Mouse (Mus musculus): ENCODE data around the gene Map2k5. TPM values are rescaled to one million over a fixed set of nuclear protein-coding genes. Genes with fewer than 3 reads are reported as not detected.

Map2k5 gene
- polyA plus RNA-seq, 2 experiments, result 37.1 to 37.5 TPM

DNA sequence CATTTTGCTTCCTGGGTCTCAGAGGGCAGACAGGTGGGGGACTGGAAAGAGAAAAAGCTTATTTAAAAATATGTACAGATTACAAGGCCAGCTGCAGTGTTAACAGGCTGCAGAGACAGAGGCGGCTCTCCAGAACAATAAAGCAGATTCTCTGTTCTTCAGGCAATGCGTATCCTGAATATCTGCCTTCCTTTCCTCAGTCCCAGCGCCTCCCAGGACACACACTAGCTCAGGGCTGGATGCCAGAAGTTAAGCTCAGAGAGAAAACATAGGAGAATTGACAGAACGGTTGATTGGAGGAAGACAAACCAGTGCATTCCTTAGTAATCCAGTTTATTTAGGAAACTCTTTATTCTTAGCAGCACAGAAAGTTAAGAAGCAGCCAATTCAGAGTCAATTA lies 69.3 kb downstream of the Map2k5 start:
- DNase-seq (ENCODE audit: low spot score) (no peak), ATAC-seq (ENCODE audit: low FRiP score, low read depth) (no peak)
- Histone ChIP-seq H3K27ac (replicated peaks; ENCODE audit: low read depth, low read length) (no peak overlapping the region), H3K4me1 (ENCODE audit: control insufficient read depth, insufficient read depth, low read length) (peaks cover 9% of the 10 kb centered on the region), H3K4me3 (replicated peaks; ENCODE audit: low read length) (no peak overlapping the region), H3K36me3 (ENCODE audit: control insufficient read depth, insufficient read depth, low read length) (peaks cover 3% of the 10 kb centered on the region), H3K4me2 (replicated peaks; ENCODE audit: low read depth, low read length, severe bottlenecking) (no peak overlapping the region), H3K27me3 (ENCODE audit: control insufficient read depth, insufficient read depth, low read length) (no peaks in the 10 kb centered on the region), H3K9ac (ENCODE audit: low read depth, low read length, severe bottlenecking) (no peak overlapping the region), H3K9me3 (ENCODE audit: control insufficient read depth, low read length) (no peaks in the 10 kb centered on the region)
- no peak for TF ChIP-seq POLR2A (IDR thresholded peaks at IDR 0.05; ENCODE audit: borderline replicate concordance, extremely low read depth, insufficient read depth, insufficient read length)
- WGBS, result 60% methylated on average over 4 of the region's 4 CpGs

DNA sequence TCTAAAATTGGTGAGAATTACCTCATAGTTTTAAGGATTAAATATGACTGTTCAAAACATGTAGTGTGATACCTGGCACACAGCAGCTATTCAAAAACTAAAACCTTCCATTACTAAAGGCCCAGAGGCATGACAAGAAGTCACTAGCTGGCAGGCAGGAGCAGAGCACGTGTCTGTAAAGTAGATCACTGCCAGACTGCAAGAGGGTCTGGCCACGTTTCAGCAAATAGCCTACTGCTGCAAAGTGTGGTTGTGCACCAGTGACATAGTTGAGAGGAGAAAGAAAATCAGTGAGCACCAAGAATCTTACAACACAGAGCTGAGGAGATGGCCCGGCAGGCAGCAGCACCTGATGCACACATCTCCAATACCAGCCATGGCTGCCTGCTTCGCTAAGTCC lies 75.2 kb downstream of the Map2k5 start:
- Histone ChIP-seq H3K9ac (ENCODE audit: low read depth, low read length, severe bottlenecking) (no peak overlapping the region), H3K4me1 (ENCODE audit: control insufficient read depth, insufficient read depth, low read length) (no peaks in the 10 kb centered on the region), H3K27ac (replicated peaks; ENCODE audit: low read depth, low read length) (no peak overlapping the region), H3K27me3 (ENCODE audit: control insufficient read depth, insufficient read depth, low read length) (no peaks in the 10 kb centered on the region), H3K9me3 (ENCODE audit: control insufficient read depth, low read length) (no peaks in the 10 kb centered on the region), H3K4me3 (replicated peaks; ENCODE audit: low read length) (no peak overlapping the region), H3K4me2 (replicated peaks; ENCODE audit: low read depth, low read length, severe bottlenecking) (no peak overlapping the region), H3K36me3 (ENCODE audit: control insufficient read depth, insufficient read depth, low read length) (peaks cover 3% of the 10 kb centered on the region; the same call in 1 of the 2 replicates)
- no peak for TF ChIP-seq POLR2A (IDR thresholded peaks at IDR 0.05; ENCODE audit: borderline replicate concordance, extremely low read depth, insufficient read depth, insufficient read length)
- DNase-seq (ENCODE audit: low spot score), result no peak
- 74% methylated on average over 4 of the region's 4 CpGs for WGBS
- ATAC-seq (ENCODE audit: low FRiP score, low read depth), result no peak

DNA sequence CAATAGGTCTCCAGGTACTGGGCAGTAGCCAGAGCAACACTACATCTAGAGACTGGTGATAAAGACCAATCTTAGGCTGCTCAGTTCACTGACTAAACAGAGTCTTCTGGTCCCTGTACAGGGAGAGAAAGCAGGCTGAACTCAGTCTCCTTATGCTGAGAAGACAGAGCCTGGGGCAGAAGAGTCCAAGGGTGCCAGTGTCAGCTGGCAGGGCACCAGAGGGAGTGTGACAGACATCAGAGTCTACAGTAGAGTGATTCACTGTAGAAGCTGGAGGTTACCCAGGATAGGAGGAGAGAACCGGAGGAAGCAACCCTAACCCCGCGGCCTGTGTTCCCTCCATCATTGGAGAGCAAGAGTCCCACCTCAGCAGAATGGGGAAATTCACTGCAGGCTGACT lies 79.0 kb downstream of the Map2k5 start:
- Histone ChIP-seq H3K4me1 (ENCODE audit: control insufficient read depth, insufficient read depth, low read length) (peaks cover 18% of the 10 kb centered on the region), H3K27ac (replicated peaks; ENCODE audit: low read depth, low read length) (no peak overlapping the region), H3K27me3 (ENCODE audit: control insufficient read depth, insufficient read depth, low read length) (no peaks in the 10 kb centered on the region), H3K9ac (ENCODE audit: low read depth, low read length, severe bottlenecking) (no peak overlapping the region), H3K9me3 (ENCODE audit: control insufficient read depth, low read length) (no peaks in the 10 kb centered on the region), H3K4me3 (replicated peaks; ENCODE audit: low read length) (no peak overlapping the region), H3K36me3 (ENCODE audit: control insufficient read depth, insufficient read depth, low read length) (0 out of 2 replicates have a peak, but pooled peaks cover 2% of the 10 kb centered on the region), H3K4me2 (replicated peaks; ENCODE audit: low read depth, low read length, severe bottlenecking) (no peak overlapping the region)
- 97% methylated on average over 3 of the region's 3 CpGs for WGBS
- ATAC-seq (ENCODE audit: low FRiP score, low read depth) (no peak), DNase-seq (ENCODE audit: low spot score) (no peak)
- TF ChIP-seq POLR2A (IDR thresholded peaks at IDR 0.05; ENCODE audit: borderline replicate concordance, extremely low read depth, insufficient read depth, insufficient read length), result no peak

DNA sequence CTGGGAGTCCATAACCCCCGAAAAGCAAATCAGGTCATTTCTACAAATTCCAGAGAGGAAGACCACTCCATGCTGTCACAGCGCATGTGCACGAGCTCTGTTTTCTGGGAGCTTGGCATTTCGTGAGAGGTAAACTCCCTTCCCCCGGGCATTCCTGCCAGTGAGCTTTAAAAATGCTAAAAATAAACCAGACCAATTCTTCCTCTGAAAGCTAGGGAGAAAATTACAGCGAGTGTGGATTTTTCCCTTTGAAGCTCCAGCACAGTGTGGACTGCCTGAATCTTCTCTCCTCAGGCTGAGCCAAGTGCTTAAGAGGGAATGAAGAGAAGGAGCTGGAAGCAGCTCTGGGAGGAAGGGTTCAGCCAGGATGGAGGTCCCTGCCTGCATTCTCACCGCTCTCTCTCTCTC lies 82.1 kb downstream of the Map2k5 start:
- H3K27ac ChIP-seq (replicated peaks; ENCODE audit: low read depth, low read length), result no peak overlapping the region
- no peaks in the 10 kb centered on the region for H3K27me3 ChIP-seq (ENCODE audit: control insufficient read depth, insufficient read depth, low read length)
- H3K4me2 ChIP-seq (replicated peaks; ENCODE audit: low read depth, low read length, severe bottlenecking), result no peak overlapping the region
- H3K9ac ChIP-seq (ENCODE audit: low read depth, low read length, severe bottlenecking), result no peak overlapping the region
- H3K4me3 ChIP-seq (replicated peaks; ENCODE audit: low read length), result no peak overlapping the region
- peaks cover 26% of the 10 kb centered on the region for H3K36me3 ChIP-seq (ENCODE audit: control insufficient read depth, insufficient read depth, low read length)
- TF ChIP-seq POLR2A (IDR thresholded peaks at IDR 0.05; ENCODE audit: borderline replicate concordance, extremely low read depth, insufficient read depth, insufficient read length), result no peak
- no peaks in the 10 kb centered on the region for H3K9me3 ChIP-seq (ENCODE audit: control insufficient read depth, low read length)
- DNase-seq (ENCODE audit: low spot score), result no peak
- H3K4me1 ChIP-seq (ENCODE audit: control insufficient read depth, insufficient read depth, low read length), result peaks cover 18% of the 10 kb centered on the region
- 36% methylated on average over 7 of the region's 7 CpGs for WGBS
- ATAC-seq (ENCODE audit: low FRiP score, low read depth), result no peak

DNA sequence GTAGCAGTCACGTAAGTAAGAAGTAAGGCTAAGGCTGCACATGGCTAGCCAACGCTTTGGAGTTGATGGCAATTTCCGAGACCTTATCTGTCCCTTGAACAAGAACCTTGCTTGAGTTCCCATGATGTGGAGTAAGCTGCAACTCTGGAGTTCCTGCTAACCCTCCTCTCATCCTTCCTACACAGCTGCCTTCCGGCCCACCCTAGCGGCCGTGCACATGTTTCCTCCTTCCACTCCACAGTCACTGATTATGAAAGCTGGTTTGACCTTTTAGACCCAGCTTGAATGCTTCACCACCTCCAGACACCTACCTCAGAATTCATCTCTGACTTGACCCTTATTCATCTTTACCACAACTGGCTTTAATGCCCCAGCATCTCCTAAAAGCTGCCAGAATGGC lies 82.9 kb downstream of the Map2k5 start:
- WGBS, result 58% methylated on average over 6 of the region's 6 CpGs
- no peak overlapping the region for H3K4me3 ChIP-seq (replicated peaks; ENCODE audit: low read length)
- TF ChIP-seq POLR2A (IDR thresholded peaks at IDR 0.05; ENCODE audit: borderline replicate concordance, extremely low read depth, insufficient read depth, insufficient read length), result no peak

More for the DNA sequence above, 82.9 kb downstream of the Map2k5 start:
- no peak overlapping the region for H3K9ac ChIP-seq (ENCODE audit: low read depth, low read length, severe bottlenecking)
- H3K27me3 ChIP-seq (ENCODE audit: control insufficient read depth, insufficient read depth, low read length), result no peaks in the 10 kb centered on the region
- H3K9me3 ChIP-seq (ENCODE audit: control insufficient read depth, low read length), result no peaks in the 10 kb centered on the region
- H3K4me1 ChIP-seq (ENCODE audit: control insufficient read depth, insufficient read depth, low read length), result peaks cover 18% of the 10 kb centered on the region
- no peak overlapping the region for H3K27ac ChIP-seq (replicated peaks; ENCODE audit: low read depth, low read length)
- ATAC-seq (ENCODE audit: low FRiP score, low read depth) (no peak), DNase-seq (ENCODE audit: low spot score) (no peak)
- peaks cover 33% of the 10 kb centered on the region for H3K36me3 ChIP-seq (ENCODE audit: control insufficient read depth, insufficient read depth, low read length)
- no peak overlapping the region for H3K4me2 ChIP-seq (replicated peaks; ENCODE audit: low read depth, low read length, severe bottlenecking)

All from limb, embryonic 14.5 days (tissue).